Mouse (Mus musculus) c-Kit-positive CD71-negative TER-119-negative erythroid progenitor cells, embryonic 14.5 days (primary cell): ENCODE results near the gene Grik4.

Source experiments
- DNase-seq: peaks from one replicate; pipeline ENCODE4 v3.0.0-alpha.2; 2013; ENCODE audit warnings: low read depth

Gene Grik4

DNA sequence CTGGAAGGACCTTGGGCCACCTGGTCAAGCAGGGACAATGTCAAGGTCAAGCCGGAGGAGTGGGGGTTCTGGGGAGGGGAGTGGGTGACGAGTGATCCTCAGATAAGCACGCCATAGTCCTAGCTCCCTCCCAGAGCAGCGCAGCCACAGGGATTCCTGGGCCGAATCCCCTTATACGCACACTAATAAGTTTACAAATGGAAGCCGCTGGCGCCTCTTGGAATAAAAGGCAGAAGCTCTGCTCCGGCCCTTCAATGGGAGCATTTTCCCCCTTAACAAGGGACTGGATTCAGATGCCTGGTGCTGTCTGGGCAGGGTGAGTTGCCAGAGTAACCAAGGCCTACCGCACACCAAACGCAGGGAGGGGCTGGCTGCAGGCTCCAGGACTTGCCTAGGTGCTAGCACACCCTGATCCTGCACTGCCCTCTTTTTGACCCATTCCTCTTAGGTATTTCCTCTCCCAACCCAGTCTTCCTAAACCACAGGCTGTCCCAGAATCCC lies 46.2 kb downstream of the Grik4 start:
- no peak for DNase-seq

DNA sequence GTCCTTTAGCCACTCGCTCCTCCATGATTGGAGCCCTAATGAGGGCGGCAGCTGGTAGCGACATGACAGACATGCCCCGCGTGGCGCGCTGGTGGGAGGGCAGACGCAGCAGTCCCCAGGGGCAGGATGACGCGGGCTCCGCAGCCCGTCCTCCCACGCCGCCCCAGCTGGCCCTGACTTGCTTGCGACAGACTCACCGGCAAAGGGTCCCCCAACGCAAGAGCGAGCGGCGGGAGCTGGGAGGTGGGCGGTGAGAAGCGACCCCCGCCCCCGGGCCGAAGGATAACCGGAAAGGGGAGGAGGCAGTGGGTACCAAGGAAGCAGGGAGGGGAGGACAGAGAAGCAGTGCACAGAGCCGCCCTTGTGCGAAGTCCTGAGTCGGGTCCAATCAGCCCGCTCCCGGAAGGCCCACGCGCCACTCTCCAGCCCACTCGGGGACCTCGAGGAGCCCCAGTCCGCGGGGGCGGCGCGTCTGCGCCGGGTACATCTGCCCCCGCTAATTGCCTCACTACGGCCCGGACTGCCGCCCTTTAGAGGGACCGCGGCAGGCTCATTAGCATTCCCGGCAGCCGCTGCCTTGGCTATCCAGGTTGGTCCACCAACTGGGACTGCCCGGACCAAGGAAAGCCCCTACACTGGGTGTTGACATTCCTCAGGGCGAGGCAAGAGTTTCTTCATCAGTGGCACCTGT lies 46.8 kb downstream of the Grik4 start:
- DNase-seq: peak; percentile 10

DNA sequence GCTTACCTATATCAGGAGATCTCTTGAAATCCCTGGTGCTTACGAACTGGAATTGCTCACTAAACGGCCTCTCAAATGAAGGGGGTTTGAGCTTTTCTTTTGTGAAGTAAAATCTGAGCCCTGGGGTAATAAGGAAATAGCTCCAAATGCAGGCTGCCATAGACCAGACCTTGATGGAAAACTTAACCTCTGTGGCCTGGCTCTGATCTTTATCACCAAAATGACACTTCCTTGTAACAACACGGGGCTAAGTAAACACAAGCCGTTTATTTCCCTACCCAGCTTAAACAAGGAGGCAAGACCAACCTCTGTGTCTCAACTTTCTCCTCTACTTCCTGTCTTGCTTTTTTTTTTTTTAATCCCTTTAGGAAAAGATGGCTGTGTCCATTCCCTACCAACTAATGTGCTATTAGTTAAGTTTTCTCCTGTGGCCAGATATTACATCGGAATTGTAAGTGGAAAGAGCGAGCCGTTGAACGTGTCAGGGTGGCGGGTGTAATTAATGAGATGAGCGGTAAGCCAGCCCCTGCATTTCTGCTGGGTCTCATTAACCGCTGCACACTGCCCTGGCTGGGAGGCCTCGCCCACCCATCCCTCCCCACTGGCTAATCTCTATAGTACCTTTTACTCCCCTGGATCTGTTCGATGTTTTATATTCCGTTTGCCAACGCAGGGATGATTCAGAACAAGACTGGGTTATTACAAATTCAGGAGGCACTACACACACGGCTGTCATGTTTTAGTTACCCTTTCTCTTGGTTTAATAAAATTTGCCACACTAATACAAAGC lies 47.7 kb downstream of the Grik4 start:
- no peak for DNase-seq

DNA sequence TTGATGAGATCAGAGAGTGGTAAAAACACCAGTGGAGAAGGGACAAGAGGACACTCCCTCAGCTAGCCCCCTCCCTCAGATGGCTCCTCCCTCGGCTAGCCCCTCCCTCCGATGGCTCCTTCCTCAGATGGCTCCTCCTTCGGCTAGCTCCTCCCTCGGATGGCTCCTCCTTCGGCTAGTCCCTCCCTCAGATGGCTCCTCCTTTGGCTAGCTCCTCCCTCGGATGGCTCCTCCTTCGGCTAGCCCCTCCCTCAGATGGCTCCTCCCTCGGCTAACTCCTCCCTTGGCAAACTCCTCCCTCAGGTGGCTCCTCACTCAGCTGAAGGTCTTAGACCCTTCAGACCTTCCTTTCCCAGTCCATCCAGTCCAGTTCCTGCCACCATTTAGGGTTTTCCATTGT lies 51.5 kb downstream of the Grik4 start:
- DNase-seq: no peak

DNA sequence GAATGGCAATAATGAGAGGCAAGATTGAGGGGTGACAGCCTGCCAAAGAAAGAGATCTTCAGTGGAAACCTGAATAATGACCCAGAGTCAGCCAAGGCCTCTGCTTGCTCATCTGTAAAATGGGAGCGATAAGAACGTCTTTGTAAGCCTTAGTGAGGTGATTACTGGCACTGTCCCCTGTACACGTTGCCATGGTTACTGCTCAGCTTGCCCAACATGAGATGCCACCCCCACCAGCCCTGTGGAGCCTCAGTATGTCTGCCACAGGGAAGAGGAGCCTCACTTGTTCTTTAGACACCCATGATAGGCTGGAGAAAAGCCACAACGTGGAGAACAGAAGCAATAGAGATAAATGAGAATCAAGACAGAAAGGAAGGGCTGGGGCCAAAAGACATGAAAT lies 56.4 kb downstream of the Grik4 start:
- no peak for DNase-seq

DNA sequence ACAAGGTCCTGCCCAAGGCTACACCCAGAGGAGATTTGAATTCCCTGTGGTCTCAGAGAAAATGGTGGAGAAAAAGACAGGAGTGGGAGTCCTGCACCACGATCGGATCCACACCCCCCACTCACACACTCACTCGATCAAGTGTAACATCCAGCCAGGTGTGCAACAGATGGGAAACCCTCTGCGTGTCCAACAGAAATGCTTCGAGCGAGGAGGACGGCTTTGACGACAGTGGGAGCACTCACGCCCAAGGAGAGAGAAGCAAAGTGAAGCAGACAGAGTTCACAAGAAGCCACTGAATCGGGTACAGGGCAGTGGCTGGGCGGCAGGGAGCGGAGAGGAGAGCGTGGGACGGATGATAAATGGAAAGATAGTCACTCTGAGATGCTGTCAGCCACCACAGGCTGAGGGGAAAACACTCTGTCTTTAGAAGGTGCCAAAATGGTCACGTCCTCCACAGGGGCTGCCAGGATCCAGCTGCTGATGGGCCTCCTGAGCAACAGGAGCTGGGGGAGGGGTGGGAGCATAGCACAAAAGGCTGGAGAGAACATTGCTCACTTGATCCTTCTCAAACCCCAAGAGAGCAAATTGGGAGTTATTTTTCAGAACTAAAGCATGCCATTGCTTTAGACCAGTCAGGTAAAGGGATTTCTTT lies 58.1 kb downstream of the Grik4 start:
- no peak for DNase-seq

DNA sequence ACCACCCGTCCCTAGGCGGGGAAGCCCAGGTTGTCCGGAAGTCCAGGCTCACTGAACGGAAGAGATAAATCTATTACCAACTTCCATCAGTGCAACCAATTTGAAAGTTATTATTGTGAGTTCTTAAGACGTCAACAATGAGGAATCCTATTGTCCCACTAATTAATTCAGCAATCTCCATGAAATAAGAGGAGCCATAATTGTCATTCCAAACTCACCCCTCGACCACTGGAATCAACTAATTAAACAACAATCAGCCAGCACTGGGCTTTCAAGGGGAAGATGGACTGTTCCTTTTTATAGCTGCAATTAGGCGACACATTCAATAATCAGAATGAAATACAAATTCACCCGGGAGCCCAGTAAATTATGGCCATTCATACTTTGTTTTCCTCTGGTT lies 58.7 kb downstream of the Grik4 start:
- no peak for DNase-seq

DNA sequence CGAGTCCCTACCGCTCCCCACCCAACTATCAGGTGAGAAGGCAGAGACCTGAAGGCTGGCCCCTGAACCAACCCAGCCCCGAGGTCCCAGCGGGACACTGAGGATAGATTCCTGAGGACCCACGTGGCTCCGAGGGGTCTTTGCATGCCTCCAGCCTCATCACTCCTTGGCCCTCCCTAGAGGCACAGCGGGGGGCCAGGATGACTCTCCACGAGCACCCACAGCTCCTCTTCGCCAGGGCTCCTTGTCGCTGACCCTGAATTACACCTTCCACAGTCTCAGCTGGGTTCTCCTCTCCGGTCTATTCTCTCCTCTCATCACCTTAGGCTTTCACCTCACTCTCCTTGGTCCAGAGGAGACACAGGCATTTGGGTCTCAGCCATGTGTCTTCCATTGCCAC lies 59.2 kb downstream of the Grik4 start:
- no peak for DNase-seq

DNA sequence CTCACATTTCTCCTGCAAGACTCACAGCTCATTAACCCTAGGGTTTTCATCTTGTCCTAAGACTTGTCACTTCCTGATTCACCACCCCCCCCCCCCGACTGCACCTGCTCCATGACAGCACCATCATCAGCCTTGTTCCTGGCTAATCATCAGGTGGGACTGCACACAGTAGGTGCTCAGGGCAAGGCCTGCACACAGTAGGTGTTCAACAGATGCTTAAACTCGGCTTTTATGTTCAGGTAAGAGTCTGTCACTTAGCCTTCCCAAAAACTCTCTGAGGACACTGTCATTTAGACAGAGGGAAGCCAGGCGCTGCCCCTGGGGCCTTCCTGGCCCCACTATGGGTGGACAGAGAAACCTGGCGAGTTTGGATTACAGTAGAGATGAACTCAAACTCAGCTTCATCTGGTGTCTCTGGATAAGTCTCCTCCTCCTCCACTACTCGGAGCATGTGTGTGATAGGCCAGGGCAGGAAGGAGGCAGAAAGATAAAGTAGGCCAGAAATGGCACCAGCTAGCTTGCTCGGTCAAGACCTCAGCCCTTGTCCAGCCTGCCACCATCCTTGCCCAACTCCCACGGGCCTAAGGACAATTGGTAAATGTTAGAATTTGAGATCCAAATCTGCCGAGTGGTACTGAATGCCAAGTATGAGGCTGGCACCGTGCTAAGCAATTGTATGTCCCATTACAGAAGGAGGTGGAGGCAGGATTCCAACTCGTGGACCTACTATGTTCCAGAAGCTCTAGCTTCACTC lies 61.1 kb downstream of the Grik4 start:
- no peak for DNase-seq

DNA sequence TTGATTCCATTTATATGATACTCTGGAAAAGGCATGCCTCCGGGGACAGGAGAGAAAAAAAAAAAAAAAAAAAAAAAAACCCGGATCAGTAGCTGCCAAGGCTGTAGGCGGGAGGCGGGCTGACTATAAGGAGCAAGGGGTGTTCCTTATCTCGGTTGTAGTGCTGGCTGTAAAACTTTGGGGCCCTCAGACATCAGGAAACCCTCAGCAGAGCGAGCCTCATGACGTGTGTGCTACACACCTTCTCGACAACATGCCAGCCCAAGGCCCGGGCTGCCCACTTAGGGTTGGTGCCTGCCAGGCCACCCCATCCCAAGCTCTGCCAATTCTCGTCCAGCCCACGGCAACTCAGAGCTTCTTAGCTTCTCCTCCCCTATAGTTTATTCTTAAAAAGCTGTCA lies 62.0 kb downstream of the Grik4 start:
- DNase-seq: no peak

DNA sequence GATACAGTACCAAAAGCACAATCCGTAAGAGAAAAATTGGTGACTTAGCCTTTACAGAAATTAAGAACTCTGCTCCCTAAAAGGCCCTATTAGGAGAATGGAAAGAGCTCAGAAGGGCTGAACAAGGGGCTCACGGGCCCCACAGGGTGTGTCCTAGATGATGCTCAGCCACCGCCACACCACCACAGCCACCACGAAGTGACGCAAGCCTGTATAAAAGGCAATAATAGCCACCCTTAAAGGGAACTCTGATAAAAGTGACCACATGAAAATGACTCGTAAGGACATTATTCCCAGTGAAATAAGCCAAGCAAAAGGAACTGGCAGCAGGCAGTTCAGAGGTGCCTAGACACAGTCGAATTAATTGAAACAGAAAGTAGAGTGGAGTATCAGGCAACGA lies 63.3 kb downstream of the Grik4 start:
- no peak for DNase-seq

DNA sequence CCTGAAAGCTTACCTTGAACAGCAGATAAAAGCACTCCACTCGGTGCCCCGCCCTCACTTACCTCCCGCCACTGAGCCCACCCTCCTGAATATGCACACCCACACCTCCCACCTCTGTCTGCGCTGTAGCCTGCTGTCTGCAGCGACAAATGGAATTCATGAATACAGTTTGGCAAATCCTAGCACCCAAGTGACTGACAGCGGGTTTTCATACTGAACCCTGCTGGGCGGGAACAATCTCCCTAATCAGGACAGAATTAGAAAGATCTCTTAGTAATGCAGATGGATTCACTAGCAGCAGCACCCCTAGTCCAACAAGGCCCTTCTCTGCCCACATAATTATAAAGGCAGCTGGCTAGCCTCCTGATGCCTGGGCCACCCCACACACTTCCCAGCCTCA lies 65.9 kb downstream of the Grik4 start:
- no peak for DNase-seq

DNA sequence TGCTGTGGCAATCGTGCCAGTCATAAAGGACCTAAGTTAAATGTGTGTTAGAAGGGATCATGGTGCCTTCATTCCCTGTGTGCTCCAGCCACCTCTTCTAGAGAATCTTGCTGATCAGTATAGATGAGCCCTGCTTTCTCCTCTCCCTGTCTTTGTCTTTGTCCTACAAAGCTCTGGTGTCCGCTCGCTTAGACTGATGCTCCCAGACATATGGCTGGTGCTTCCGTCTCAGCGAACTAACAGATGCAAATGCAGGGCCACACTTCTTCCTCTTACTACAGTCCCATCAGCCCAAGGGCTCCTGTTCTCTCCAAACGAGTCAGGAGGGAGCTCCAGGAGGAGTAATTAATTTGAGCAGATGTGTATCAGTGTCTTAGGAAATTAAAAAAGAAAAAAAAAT lies 71.4 kb downstream of the Grik4 start:
- DNase-seq: no peak

DNA sequence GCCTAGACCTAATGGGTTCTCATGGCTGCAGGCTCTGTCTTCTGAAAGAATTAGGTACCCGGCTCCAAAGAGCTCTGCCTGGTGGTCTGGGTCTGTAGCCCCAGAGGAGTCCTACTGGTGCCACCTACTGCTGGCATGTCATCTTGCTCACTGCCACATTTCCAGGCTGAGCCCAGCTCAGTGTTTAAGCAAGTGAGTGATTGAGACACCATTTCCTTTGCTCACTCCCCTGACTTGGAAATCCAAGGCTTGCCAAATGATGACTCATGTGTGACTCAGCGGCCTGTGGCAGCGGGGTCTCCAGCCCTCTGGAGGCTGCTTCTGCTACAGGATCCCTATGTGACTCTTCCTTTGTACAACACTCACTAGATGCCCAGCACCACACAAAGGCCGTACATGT lies 72.6 kb downstream of the Grik4 start:
- peak; percentile 43 for DNase-seq

DNA sequence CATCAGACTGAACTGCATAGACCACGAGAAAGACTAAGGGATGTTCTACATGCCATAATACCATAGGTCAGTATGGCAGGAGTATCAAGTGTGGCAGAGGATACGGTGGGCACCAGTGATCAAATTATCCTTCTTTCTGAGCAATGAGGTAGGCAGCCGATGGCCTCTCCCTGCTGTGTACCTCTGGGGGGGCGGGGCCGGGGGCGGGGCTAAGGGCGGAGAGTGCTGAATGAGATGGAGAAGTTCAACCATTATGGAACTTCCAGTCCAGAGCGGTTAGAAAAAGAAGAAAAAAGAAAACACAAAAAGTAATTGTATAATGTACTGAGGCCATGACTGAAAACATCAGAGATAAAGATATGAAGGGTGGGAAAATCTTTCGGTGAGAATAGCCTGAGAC lies 74.0 kb downstream of the Grik4 start:
- DNase-seq: no peak

DNA sequence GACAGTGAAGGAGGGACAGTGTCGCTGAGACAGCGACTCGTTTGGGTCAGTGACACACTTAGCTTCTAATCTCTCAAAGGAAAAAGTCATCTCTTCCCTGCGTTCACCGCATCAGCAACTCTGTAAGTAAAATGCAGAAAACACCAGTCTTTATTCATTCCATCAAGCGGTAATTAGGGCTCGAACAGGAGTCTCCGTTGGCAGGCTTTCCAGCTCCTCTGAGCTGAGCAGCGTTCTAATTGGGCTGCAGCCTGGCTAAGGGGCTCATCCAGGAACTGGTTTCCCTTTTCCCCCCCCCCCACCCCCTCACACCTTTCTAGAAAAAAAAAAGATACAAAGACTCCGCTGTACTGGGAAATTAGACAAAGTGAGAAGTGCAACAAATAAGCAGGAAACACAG lies 75.8 kb downstream of the Grik4 start:
- no peak for DNase-seq

DNA sequence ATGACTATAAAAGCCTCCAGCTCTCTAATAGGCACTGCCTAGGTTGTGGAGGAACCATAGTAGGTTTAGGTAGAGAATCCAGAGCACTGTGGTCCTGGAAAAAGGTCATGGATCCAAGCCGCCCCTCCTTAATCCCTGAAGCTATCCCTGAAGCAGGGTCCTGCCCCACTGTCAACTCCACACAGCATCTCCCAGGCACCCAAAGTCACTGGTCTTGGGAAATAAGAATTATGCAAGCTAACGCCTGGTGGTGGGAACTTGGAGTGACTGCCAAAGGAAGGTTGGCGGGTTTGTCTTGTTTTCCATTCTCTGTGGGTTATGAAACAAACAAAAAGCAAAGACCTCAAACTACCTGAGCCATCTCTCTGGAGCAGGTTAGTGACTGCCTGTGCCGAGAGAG lies 77.6 kb downstream of the Grik4 start:
- DNase-seq: no peak

DNA sequence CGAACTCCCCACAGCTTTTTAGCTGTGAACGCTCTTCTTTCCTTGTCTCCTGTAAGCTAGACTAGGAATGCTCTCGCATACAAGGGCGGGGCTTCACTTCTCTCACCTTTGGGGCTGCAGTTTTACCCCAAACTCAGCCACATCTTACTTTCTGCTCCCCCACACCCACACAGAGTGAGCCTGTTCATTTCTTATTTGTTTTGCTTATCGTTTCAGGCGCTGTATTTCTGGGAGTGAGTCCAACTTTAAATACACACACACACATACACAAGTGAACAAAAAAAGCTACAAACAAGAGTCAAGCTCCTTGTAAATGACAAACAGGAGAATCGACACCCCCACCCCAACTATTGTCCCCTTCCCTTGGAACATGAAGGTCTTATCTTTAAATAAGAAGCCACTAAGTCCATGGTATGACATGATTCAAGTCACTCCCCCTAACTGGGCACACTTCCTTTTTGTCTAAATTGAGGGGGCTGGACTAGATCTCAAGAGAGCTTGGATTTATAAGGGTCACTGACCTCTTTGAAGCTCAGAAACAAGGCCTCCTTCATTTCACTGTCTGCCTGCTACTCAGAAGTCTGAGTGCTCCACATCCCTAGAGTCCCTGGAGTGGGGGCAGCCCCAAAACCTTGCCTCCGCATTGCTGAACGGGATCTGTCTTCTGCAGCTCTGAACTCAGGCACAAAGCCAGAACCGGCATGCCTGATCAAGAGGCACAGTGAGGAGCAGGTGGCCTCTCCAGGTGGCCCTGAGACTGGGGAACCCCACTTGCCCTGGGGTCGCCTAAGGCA lies 79.1 kb downstream of the Grik4 start:
- no peak for DNase-seq

DNA sequence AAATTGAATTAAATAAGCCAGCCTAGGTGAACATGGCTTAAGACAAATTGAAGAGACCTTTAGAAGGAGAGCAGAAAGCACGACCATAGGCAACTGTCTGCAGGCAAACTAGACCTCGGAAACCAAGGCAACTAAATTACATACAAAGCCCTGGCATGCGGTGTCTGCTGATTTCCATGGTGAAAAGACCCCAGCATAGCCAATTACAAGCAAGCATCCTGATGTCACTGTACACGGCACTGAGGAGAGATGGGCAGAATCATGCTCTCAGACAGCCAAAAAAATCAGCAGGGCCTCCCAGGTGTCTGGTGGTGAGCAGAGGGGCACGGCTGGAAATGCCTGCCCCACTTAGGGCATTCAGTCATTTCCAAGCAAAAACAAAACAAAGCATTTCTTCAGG lies 80.9 kb downstream of the Grik4 start:
- no peak for DNase-seq

DNA sequence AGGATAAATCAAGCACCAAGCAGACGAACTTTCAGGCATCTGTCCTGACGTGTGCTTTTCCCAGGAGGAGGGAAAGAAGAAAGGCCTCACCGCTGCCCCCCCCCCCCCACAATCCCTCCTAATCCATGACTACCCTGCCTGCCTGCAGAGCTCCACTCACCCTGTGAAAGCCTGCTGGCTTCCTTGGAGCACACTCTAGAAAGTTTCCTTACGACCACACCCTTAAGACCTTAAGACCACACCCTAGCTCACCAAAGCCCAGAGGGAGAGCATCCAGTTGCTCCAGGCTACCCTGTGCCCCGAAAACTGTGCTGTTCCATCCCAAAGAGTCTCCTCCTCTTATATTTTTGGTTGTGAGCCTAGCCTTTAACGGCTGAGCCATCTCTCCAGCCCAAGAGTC lies 82.6 kb downstream of the Grik4 start:
- DNase-seq: no peak

DNA sequence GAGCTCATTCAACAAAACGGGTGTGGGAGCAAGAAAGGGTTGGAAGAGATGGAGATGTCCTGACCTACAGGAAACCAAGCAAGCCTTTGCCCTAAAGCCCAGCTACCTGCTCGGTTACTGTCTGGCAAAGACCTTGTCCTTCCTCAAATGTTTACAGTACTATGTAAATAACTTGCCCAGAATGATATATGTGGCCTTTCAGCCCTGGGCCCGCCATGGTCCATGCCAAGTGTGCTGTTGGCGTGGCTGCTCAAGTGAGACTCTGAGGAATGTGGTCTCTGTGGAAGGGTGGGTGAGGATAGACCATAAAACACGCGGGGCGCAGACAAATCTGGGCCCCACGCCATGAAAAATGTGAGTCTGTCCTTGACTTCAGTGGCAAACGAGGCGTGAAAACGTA lies 83.1 kb downstream of the Grik4 start:
- DNase-seq: no peak
